Mouse (Mus musculus): ENCODE measurements at regions not wholly inside any gene's neighbourhood (a gene's known extent, or its start where the extent isn't known, plus 50 kb on each side); places are given as distances from the start of the nearest gene placed in this dataset.

DNA sequence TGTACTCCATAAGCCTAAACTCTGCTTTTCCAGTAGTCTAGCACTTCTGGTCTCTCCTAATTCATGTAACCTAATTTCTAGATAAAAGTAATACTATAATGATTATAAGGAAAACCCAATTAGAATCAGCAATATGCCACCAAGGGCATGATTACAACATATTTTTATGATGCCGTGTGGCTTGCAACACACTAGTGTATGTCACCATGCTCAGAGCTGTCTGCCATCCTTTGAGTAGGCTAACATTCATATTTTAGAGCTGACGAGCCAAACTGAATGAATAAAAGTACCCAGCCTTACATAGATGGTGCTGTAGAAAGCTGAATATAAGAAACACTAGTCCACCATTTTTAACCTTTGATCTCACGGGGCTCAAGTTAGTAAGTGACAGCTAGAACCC is 116.0 kb upstream of the Fat1 start:
- TF ChIP-seq CTCF (IDR thresholded peaks at IDR 0.05; ENCODE audit: low read depth) (no peak), EP300 (IDR thresholded peaks at IDR 0.05; ENCODE audit: low read depth) (no peak)
